Mouse (Mus musculus) ES-E14 (cell line): ENCODE data around the gene Gcnt1.

Experiments
- CHD2 ChIP-seq: IDR thresholded peaks from 2 replicates; pipeline ENCODE4 v1.6.1; 2014; ENCODE audit warnings: mild to moderate bottlenecking, low read depth, low read length, inconsistent platforms
- HCFC1 ChIP-seq: IDR thresholded peaks from 2 replicates; pipeline ENCODE4 v1.6.1; 2012; ENCODE audit warnings: low read length, inconsistent platforms, borderline replicate concordance; ENCODE audit not compliant: insufficient read depth
- MAFK ChIP-seq: IDR thresholded peaks from 2 replicates; pipeline ENCODE4 v1.6.1; 2014; ENCODE audit warnings: mild to moderate bottlenecking, low read depth, low read length, inconsistent platforms; ENCODE audit not compliant: insufficient read depth
- ZC3H11A ChIP-seq: IDR thresholded peaks from 2 replicates; pipeline ENCODE4 v1.6.1; 2012; ENCODE audit warnings: low read depth, mild to moderate bottlenecking, inconsistent platforms, low read length, borderline replicate concordance
- ZNF384 ChIP-seq: IDR thresholded peaks from 2 replicates; pipeline ENCODE4 v1.6.1; 2012; ENCODE audit warnings: low read depth, low read length, inconsistent platforms

DNA sequence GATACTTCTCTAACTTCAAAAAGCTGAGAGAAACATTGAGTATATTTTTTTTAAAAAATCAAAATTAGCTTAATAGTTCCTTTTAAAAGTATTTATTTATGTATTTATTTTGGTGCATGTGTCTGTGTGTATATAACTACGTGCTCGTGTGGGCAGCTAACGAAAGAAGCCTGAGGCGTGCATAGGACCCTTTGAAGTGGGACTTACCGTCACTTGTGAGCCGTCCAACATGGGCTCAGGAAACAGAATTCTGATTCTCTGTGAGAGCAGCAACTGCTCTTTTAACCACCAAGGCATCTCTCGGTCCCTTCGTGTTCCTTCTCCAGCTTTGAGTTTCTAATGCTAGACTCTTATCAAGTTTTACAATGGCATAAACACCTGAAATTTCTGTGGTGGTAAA is 18.9 kb downstream of the Gcnt1 start:
- TF ChIP-seq MAFK (no peak), CHD2 (no peak), HCFC1 (no peak), ZC3H11A (no peak), ZNF384 (no peak)
